Mouse (Mus musculus) MEL (cell line): ENCODE data around the gene Dnajb6. TPM values are rescaled to one million over a fixed set of nuclear protein-coding genes. Genes with fewer than 3 reads are reported as not detected.

Experiments used
- DNase-seq: peaks from one replicate; pipeline ENCODE4 v3.0.0; 2011; ENCODE audit warnings: low read depth, low spot score
- H3K27ac ChIP-seq: 2 replicates; pipeline ENCODE4 v1.5.1; 2012; ENCODE audit warnings: low read depth, mild to moderate bottlenecking, control low read depth, low read length, moderate library complexity; ENCODE audit not compliant: control insufficient read depth
- H3K27me3 ChIP-seq, 2 experiments: fragments of 150-350 bp in 1 of 2; sonication (generic) in 1 of 2; 2 replicates each; pipeline ENCODE4 v1.6.1; 2012; ENCODE audit warnings: low read length in 2 of 2, mild to moderate bottlenecking in 2 of 2, improper control_type of control experiment in 1 of 2, moderate library complexity in 1 of 2; ENCODE audit not compliant: insufficient read depth in 2 of 2, control insufficient read depth in 1 of 2
- H3K36me3 ChIP-seq, 2 experiments: 2 replicates each; pipeline ENCODE4 v1.6.1; 2012 to 2014; ENCODE audit warnings: low read length in 2 of 2, improper control_type of control experiment in 1 of 2, inconsistent platforms in 1 of 2, mild to moderate bottlenecking in 1 of 2; ENCODE audit not compliant: insufficient read depth in 2 of 2, control insufficient read depth in 1 of 2
- H3K4me1 ChIP-seq, 2 experiments: fragments of 150-350 bp in 1 of 2; sonication (generic) in 1 of 2; 2 replicates each; pipeline ENCODE4 v1.6.1; 2012; ENCODE audit warnings: low read length in 2 of 2, improper control_type of control experiment in 1 of 2, mild to moderate bottlenecking in 1 of 2; ENCODE audit not compliant: insufficient read depth in 2 of 2, control insufficient read depth in 1 of 2
- H3K4me3 ChIP-seq, 2 experiments: fragments of 150-350 bp in 1 of 2; sonication (generic) in 1 of 2; 2 replicates each; pipeline ENCODE4 v1.5.1; 2012; ENCODE audit warnings: low read depth in 2 of 2, low read length in 2 of 2, mild to moderate bottlenecking in 2 of 2, moderate library complexity in 2 of 2, control low read depth in 1 of 2, improper control_type of control experiment in 1 of 2; ENCODE audit not compliant: control insufficient read depth in 1 of 2, insufficient read depth in 1 of 2
- H3K79me2 ChIP-seq: 2 replicates; pipeline ENCODE4 v1.6.1; 2012; ENCODE audit warnings: mild to moderate bottlenecking, low read length, moderate library complexity; ENCODE audit not compliant: control insufficient read depth, poor library complexity, insufficient read depth
- H3K9ac ChIP-seq: 2 replicates; pipeline ENCODE4 v1.6.1; 2012; ENCODE audit warnings: low read depth, mild to moderate bottlenecking, control low read depth, low read length, moderate library complexity; ENCODE audit not compliant: control insufficient read depth, poor library complexity, severe bottlenecking
- H3K9me3 ChIP-seq: fragments of 150-350 bp; sonication (generic); replicated peaks from 2 replicates; pipeline ENCODE4 v1.6.1; 2012; ENCODE audit warnings: mild to moderate bottlenecking, low read length, improper control_type of control experiment, moderate library complexity; ENCODE audit not compliant: insufficient read depth
- BHLHE40 ChIP-seq: IDR thresholded peaks from 2 replicates; pipeline ENCODE4 v1.6.1; 2012; ENCODE audit warnings: low read depth, mild to moderate bottlenecking, inconsistent platforms, low read length, improper control_type of control experiment, borderline replicate concordance
- CHD1 ChIP-seq: IDR thresholded peaks from 2 replicates; pipeline ENCODE4 v1.6.1; 2012; ENCODE audit warnings: low read depth, mild to moderate bottlenecking, inconsistent platforms, low read length, improper control_type of control experiment
- CHD2 ChIP-seq: IDR thresholded peaks from 2 replicates; pipeline ENCODE4 v1.6.1; 2011; ENCODE audit warnings: low read length, improper control_type of control experiment
- CTCF ChIP-seq, 3 experiments: IDR thresholded peaks in 2 of 3; conservative IDR thresholded peaks in 1 of 3; 2 replicates each; pipeline ENCODE4 v1.5.1; 2011 to 2012; ENCODE audit warnings: low read length in 3 of 3, low read depth in 2 of 3, mild to moderate bottlenecking in 2 of 3, improper control_type of control experiment in 1 of 3, inconsistent platforms in 1 of 3, mixed read lengths in 1 of 3, moderate library complexity in 1 of 3; ENCODE audit not compliant: control insufficient read depth in 1 of 3, insufficient read depth in 1 of 3, poor library complexity in 1 of 3, severe bottlenecking in 1 of 3
- E2F4 ChIP-seq: IDR thresholded peaks from 2 replicates; pipeline ENCODE4 v1.6.1; 2011; ENCODE audit warnings: low read depth, low read length, improper control_type of control experiment, borderline replicate concordance
- ELF1 ChIP-seq: IDR thresholded peaks from 2 replicates; pipeline ENCODE4 v1.6.1; 2014; ENCODE audit warnings: low read depth, mild to moderate bottlenecking, inconsistent platforms, low read length, improper control_type of control experiment, moderate library complexity
- EP300 ChIP-seq, 2 experiments: IDR thresholded peaks; 2 replicates each; pipeline ENCODE4 v1.6.1; 2011; ENCODE audit warnings: improper control_type of control experiment in 2 of 2, low read length in 2 of 2, low read depth in 1 of 2, mild to moderate bottlenecking in 1 of 2
- ETS1 ChIP-seq: IDR thresholded peaks from 2 replicates; pipeline ENCODE4 v1.6.1; 2012; ENCODE audit warnings: low read depth, mild to moderate bottlenecking, inconsistent platforms, low read length, improper control_type of control experiment, moderate library complexity
- GATA1 ChIP-seq: IDR thresholded peaks from 2 replicates; pipeline ENCODE4 v1.6.1; 2011; ENCODE audit warnings: low read depth, low read length, improper control_type of control experiment
- HCFC1 ChIP-seq: IDR thresholded peaks from 2 replicates; pipeline ENCODE4 v1.6.1; 2012; ENCODE audit warnings: low read depth, mild to moderate bottlenecking, inconsistent platforms, low read length, improper control_type of control experiment, moderate library complexity
- JUND ChIP-seq: IDR thresholded peaks from 2 replicates; pipeline ENCODE4 v1.6.1; 2011; ENCODE audit warnings: low read depth, mild to moderate bottlenecking, improper control_type of control experiment, low read length
- MAFK ChIP-seq: IDR thresholded peaks from 2 replicates; pipeline ENCODE4 v1.6.1; 2011; ENCODE audit warnings: low read depth, mild to moderate bottlenecking, low read length, improper control_type of control experiment, borderline replicate concordance
- MAX ChIP-seq: IDR thresholded peaks from 2 replicates; pipeline ENCODE4 v1.6.1; 2011; ENCODE audit warnings: low read length, improper control_type of control experiment
- MEF2A ChIP-seq: IDR thresholded peaks from 2 replicates; pipeline ENCODE4 v1.6.1; 2014; ENCODE audit warnings: low read depth, mild to moderate bottlenecking, inconsistent platforms, low read length, improper control_type of control experiment; ENCODE audit not compliant: poor library complexity, insufficient replicate concordance, severe bottlenecking; ENCODE audit errors: extremely low read depth
- NELFE ChIP-seq: IDR thresholded peaks from 2 replicates; pipeline ENCODE4 v1.6.1; 2011; ENCODE audit warnings: low read depth, low read length, improper control_type of control experiment
- NRF1 ChIP-seq: IDR thresholded peaks from 2 replicates; pipeline ENCODE4 v1.6.1; 2014; ENCODE audit warnings: low read depth, mild to moderate bottlenecking, inconsistent platforms, low read length, improper control_type of control experiment, moderate library complexity; ENCODE audit not compliant: poor library complexity, insufficient read depth, severe bottlenecking
- POLR2A ChIP-seq, 2 experiments: IDR thresholded peaks; 2 replicates each; pipeline ENCODE4 v1.6.1; 2011 to 2012; ENCODE audit warnings: low read length in 2 of 2, mild to moderate bottlenecking in 2 of 2, control low read depth in 1 of 2, improper control_type of control experiment in 1 of 2, low read depth in 1 of 2, moderate library complexity in 1 of 2; ENCODE audit not compliant: control insufficient read depth in 1 of 2, insufficient read depth in 1 of 2, poor library complexity in 1 of 2
- POLR2AphosphoS2 ChIP-seq: IDR thresholded peaks from 2 replicates; pipeline ENCODE4 v1.6.1; 2011; ENCODE audit warnings: low read length, improper control_type of control experiment
- RAD21 ChIP-seq: IDR thresholded peaks from 2 replicates; pipeline ENCODE4 v1.6.1; 2011; ENCODE audit warnings: mild to moderate bottlenecking, low read depth, low read length, improper control_type of control experiment
- RCOR1 ChIP-seq: IDR thresholded peaks from 2 replicates; pipeline ENCODE4 v1.6.1; 2012; ENCODE audit warnings: low read depth, mild to moderate bottlenecking, inconsistent platforms, low read length, improper control_type of control experiment
- SIN3A ChIP-seq: IDR thresholded peaks from 2 replicates; pipeline ENCODE4 v1.6.1; 2012; ENCODE audit warnings: low read length, improper control_type of control experiment, inconsistent platforms
- SMC3 ChIP-seq: IDR thresholded peaks from 2 replicates; pipeline ENCODE4 v1.6.1; 2011; ENCODE audit warnings: low read depth, low read length, improper control_type of control experiment
- TAL1 ChIP-seq: IDR thresholded peaks from 2 replicates; pipeline ENCODE4 v1.6.1; 2012; ENCODE audit warnings: mild to moderate bottlenecking, inconsistent platforms, low read length, moderate library complexity, mixed read lengths
- TBP ChIP-seq: IDR thresholded peaks from 2 replicates; pipeline ENCODE4 v1.8.0; 2011; ENCODE audit warnings: low read depth, low read length, improper control_type of control experiment
- UBTF ChIP-seq: IDR thresholded peaks from 2 replicates; pipeline ENCODE4 v1.6.1; 2012; ENCODE audit warnings: low read depth, mild to moderate bottlenecking, inconsistent platforms, low read length, improper control_type of control experiment, moderate library complexity, borderline replicate concordance; ENCODE audit not compliant: insufficient read depth
- USF1 ChIP-seq: IDR thresholded peaks from 2 replicates; pipeline ENCODE4 v1.6.1; 2014; ENCODE audit warnings: low read depth, mild to moderate bottlenecking, inconsistent platforms, low read length, improper control_type of control experiment, moderate library complexity
- ZKSCAN1 ChIP-seq: IDR thresholded peaks from 2 replicates; pipeline ENCODE4 v1.6.1; 2012; ENCODE audit warnings: low read depth, mild to moderate bottlenecking, inconsistent platforms, low read length, improper control_type of control experiment, moderate library complexity
- ZNF384 ChIP-seq: IDR thresholded peaks from 2 replicates; pipeline ENCODE4 v1.6.1; 2012; ENCODE audit warnings: low read depth, mild to moderate bottlenecking, inconsistent platforms, low read length, improper control_type of control experiment
- polyA plus RNA-seq, 2 experiments: library from polyadenylated mRNA; stranded (reverse) in 1 of 2; unstranded in 1 of 2; fragments of >175 nt in 1 of 2; fragments of >200 nt in 1 of 2; gene quantifications; 2 replicates each; pipeline versions ENCODE4 v1.2.1 to v1.2.4; 2012; ENCODE audit warnings: low replicate concordance in 2 of 2, low read depth in 1 of 2; ENCODE audit not compliant: insufficient read length in 2 of 2, insufficient read depth in 1 of 2, missing spikeins in 1 of 2
- total RNA-seq: library from RNA; depleted of rRNA; stranded (reverse); fragments of 300-350 nt; gene quantifications from 2 replicates; pipeline ENCODE4 v1.2.3, GENCODE M21; 2012

The Dnajb6 gene
- total and polyA plus RNA-seq, 3 experiments, result 131 to 157 TPM; not detected in 1

DNA sequence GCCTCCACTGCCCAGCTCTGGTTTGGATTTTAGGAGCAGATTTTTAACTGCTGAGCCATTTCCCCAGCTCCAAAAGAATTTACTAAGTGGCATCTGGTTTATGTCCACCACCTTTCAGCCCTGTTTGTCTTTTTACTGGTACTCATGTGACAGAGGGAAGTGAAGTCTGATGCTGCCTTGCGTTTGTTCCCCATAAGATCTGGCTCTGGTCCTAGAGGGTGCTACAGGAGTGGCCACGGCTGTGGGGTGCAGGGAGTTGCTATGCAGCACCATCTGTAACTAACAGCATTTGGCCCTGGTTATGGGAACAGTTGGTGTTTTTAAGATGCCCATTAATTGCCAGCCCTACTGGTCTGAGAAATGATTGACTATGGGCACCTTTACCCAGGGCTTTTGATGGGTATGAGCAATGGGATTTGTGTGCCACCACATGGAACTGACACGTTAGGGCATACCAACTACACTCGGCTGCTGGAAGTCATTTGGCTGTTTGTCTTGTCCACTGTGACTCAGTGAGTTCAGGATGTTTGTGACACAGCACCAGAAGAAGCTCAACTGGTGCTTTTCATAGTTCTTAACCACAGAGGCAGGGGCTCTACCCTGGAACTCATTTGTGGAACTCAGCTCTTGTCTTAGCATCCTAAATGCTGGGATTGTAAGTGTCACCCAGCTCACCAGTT, 37.3 kb downstream of the Dnajb6 start:
- no peaks in the 10 kb centered on the region for H3K27me3 ChIP-seq
- H3K9me3 ChIP-seq, result no peaks in the 10 kb centered on the region
- TF ChIP-seq RCOR1 (no peak), CHD1 (no peak), EP300 (IDR thresholded peaks at IDR 0.05; ENCODE audit: low read depth in 1 of 2, low read length in 2 of 2) (no peak), ETS1 (no peak), E2F4 (no peak), ELF1 (no peak), GATA1 (no peak), UBTF (no peak), MAFK (no peak), SIN3A (no peak), CHD2 (no peak), POLR2AphosphoS2 (no peak), TAL1 (no peak), SMC3 (no peak), CTCF (IDR thresholded peaks at IDR 0.05 in 2 of 3, conservative IDR thresholded peaks at IDR 0.05 in 1 of 3; ENCODE audit: control insufficient read depth in 1 of 3, insufficient read depth in 1 of 3, low read depth in 2 of 3, low read length in 3 of 3, poor library complexity in 1 of 3, severe bottlenecking in 1 of 3) (no peak), NELFE (no peak), MAX (no peak), BHLHE40 (no peak), ZKSCAN1 (no peak)
- TF ChIP-seq, all 39 proteins: peak for 0
- Histone ChIP-seq H3K79me2 (no peaks in the 10 kb centered on the region), H3K4me3 (no peak overlapping the region), H3K9ac (no peak overlapping the region), H3K27ac (no peak overlapping the region), H3K36me3 (peaks cover 0 to 25% of the 10 kb centered on the region in 2 experiments; a peak in 2 of 4 replicates), H3K4me1 (no peaks in the 10 kb centered on the region)
- no peak for DNase-seq

DNA sequence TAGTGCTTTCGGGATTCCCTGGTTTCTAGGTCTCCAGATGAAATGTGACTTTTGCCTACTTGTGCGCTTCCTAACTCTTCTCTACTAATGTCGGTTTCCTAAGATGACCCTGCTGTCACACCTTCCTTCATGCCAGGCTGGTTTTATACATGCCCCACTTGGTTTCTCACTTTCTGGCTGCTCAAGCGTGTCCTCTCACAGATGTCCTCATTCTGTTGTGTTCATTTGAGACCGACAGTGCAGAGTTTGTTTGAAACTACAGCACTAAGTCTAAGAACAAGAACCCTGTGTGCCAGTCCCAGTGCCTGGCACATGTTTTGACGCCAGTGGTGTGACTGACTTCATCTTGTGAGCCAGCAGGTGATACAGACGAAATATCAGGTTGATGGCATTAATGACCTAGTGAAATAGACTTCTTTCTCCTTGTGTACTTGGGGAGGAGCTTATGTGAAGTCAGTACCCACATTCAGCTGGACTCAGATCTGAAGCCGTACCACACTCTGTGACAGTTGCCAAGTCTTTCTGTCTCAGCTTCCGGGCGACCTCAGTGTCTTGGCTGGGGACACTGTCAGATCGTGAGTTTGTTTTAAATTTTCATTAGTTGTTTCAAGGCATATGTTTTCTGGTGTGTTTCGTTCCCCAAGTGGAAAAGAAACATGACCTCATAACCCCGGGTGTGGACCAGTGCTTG, 38.1 kb downstream of the Dnajb6 start:
- Histone ChIP-seq H3K79me2 (no peaks in the 10 kb centered on the region), H3K36me3 (peaks cover 0 to 24% of the 10 kb centered on the region in 2 experiments; a peak in 2 of 4 replicates), H3K4me3 (no peak overlapping the region)

More for the DNA sequence above, 38.1 kb downstream of the Dnajb6 start:
- Histone ChIP-seq H3K9ac (no peak overlapping the region), H3K9me3 (no peaks in the 10 kb centered on the region), H3K27me3 (no peaks in the 10 kb centered on the region), H3K27ac (no peak overlapping the region), H3K4me1 (no peaks in the 10 kb centered on the region)
- TF ChIP-seq RAD21, result no peak
- TF ChIP-seq MEF2A, result no peak
- no peak for TF ChIP-seq BHLHE40
- no peak for TF ChIP-seq MAX
- TF ChIP-seq CTCF (IDR thresholded peaks at IDR 0.05 in 2 of 3, conservative IDR thresholded peaks at IDR 0.05 in 1 of 3; ENCODE audit: control insufficient read depth in 1 of 3, insufficient read depth in 1 of 3, low read depth in 2 of 3, low read length in 3 of 3, poor library complexity in 1 of 3, severe bottlenecking in 1 of 3), result no peak
- TF ChIP-seq TAL1, result no peak
- TF ChIP-seq RCOR1, result no peak
- no peak for TF ChIP-seq POLR2A (IDR thresholded peaks at IDR 0.05; ENCODE audit: control insufficient read depth in 1 of 2, insufficient read depth in 1 of 2, low read depth in 1 of 2, low read length in 2 of 2, poor library complexity in 1 of 2)
- no peak for TF ChIP-seq TBP
- TF ChIP-seq JUND, result no peak
- no peak for TF ChIP-seq USF1
- no peak for TF ChIP-seq ZNF384
- TF ChIP-seq HCFC1, result no peak
- TF ChIP-seq NRF1, result no peak
- no peak for TF ChIP-seq E2F4
- DNase-seq, result no peak
